Mouse (Mus musculus): ENCODE results near the gene Gbp8.

GRCm38 (mm10) chr5:105063321-105063720 lies 76.0 kb downstream of the Gbp8 start:
- TF ChIP-seq CTCF (IDR thresholded peaks at IDR 0.05) (no peak), POLR2A (IDR thresholded peaks at IDR 0.05; ENCODE audit: insufficient read depth, low read depth, low read length) (no peak), EP300 (IDR thresholded peaks at IDR 0.05; ENCODE audit: insufficient read depth, low read depth, low read length) (no peak)
